Mouse (Mus musculus) midbrain, postnatal 0 days (tissue): ENCODE measurements at regions not wholly inside any gene's neighbourhood (a gene's known extent, or its start where the extent isn't known, plus 50 kb on each side); places are given as distances from the start of the nearest gene placed in this dataset.

ENCODE experiments used
- ATAC-seq: fragments of 200-750 bp; cut with Nextera tagmentation; 2 replicates; pipeline ENCODE4 v1.8.0; 2017; ENCODE audit warnings: moderate number of reproducible peaks, mild to moderate bottlenecking, moderate TSS enrichment, moderate library complexity; ENCODE audit not compliant: low FRiP score
- DNase-seq: peaks from one replicate; pipeline ENCODE4 v3.0.0-alpha.2; 2015; ENCODE audit warnings: low spot score
- H3K27ac ChIP-seq: fragments of 300-500 bp; sonication (generic); 2 replicates; pipeline ENCODE4 v1.5.1; 2014; ENCODE audit warnings: low read depth, mild to moderate bottlenecking, low read length, mixed read lengths
- H3K27me3 ChIP-seq: fragments of 300-500 bp; sonication (generic); 2 replicates; pipeline ENCODE4 v1.6.1; 2014; ENCODE audit warnings: low read length, control low read depth, mixed read lengths; ENCODE audit not compliant: insufficient read depth
- H3K36me3 ChIP-seq: fragments of 300-500 bp; sonication (generic); 2 replicates; pipeline ENCODE4 v1.6.1; 2014; ENCODE audit warnings: low read length, control low read depth, mixed read lengths; ENCODE audit not compliant: insufficient read depth
- H3K4me1 ChIP-seq: fragments of 300-500 bp; sonication (generic); 2 replicates; pipeline ENCODE4 v1.6.1; 2014; ENCODE audit warnings: mild to moderate bottlenecking, control low read depth, antibody characterized with exemption, low read length, mixed read lengths; ENCODE audit not compliant: insufficient read depth
- H3K4me2 ChIP-seq: fragments of 300-500 bp; sonication (generic); 2 replicates; pipeline ENCODE4 v1.6.1; 2014; ENCODE audit warnings: low read depth, mild to moderate bottlenecking, low read length, mixed read lengths; ENCODE audit not compliant: poor library complexity, severe bottlenecking
- H3K4me3 ChIP-seq: fragments of 300-500 bp; sonication (generic); 2 replicates; pipeline ENCODE4 v1.5.1; 2014; ENCODE audit warnings: low read depth, mild to moderate bottlenecking, low read length, moderate library complexity
- H3K9ac ChIP-seq: fragments of 300-500 bp; sonication (generic); replicated peaks from 2 replicates; pipeline ENCODE4 v1.6.1; 2014; ENCODE audit warnings: mild to moderate bottlenecking, low read length, moderate library complexity, mixed read lengths; ENCODE audit not compliant: poor library complexity, severe bottlenecking
- H3K9me3 ChIP-seq: fragments of 300-500 bp; sonication (generic); 2 replicates; pipeline ENCODE4 v1.6.1; 2016; ENCODE audit warnings: low read length, control low read depth
- CTCF ChIP-seq: IDR thresholded peaks from 2 replicates; pipeline ENCODE4 v1.5.1; 2016; ENCODE audit warnings: antibody characterized with exemption, mild to moderate bottlenecking
- WGBS: fragments of 180-500 bp; shearing (Covaris S2); extraction: QIAGEN DNeasy Blood & Tissue Kit; methylation state at CpG from one replicate; pipeline ENCODE4 v1.1.7; 2014; 5-methylcytosine and 5-hydroxymethylcytosine counted together

GRCm38 (mm10) chr2:167786951-167787350 is 97.3 kb upstream of the Tmem189 start:
- no peak for DNase-seq
- Histone ChIP-seq H3K4me2 (no peak overlapping the region), H3K4me3 (no peak overlapping the region), H3K9me3 (no peaks in the 10 kb centered on the region), H3K27me3 (no peaks in the 10 kb centered on the region), H3K27ac (no peak overlapping the region), H3K9ac (no peak overlapping the region), H3K36me3 (no peaks in the 10 kb centered on the region), H3K4me1 (no peaks in the 10 kb centered on the region)
- WGBS: 96% methylated on average over 3 of the region's 5 CpGs
- no peak for TF ChIP-seq CTCF
- no peak for ATAC-seq

GRCm38 (mm10) chr2:167784353-167784752 is 94.7 kb upstream of the Tmem189 start:
- Histone ChIP-seq H3K4me1 (no peaks in the 10 kb centered on the region), H3K9ac (no peak overlapping the region), H3K4me2 (no peak overlapping the region), H3K4me3 (no peak overlapping the region), H3K36me3 (no peaks in the 10 kb centered on the region), H3K27me3 (no peaks in the 10 kb centered on the region), H3K27ac (no peak overlapping the region), H3K9me3 (no peaks in the 10 kb centered on the region)
- ATAC-seq (no peak), DNase-seq (no peak)
- WGBS: 83% methylated on average over 13 of the region's 13 CpGs
- TF ChIP-seq CTCF: no peak

GRCm38 (mm10) chr2:167783374-167783773 is 93.8 kb upstream of the Tmem189 start:
- Histone ChIP-seq H3K4me2 (no peak overlapping the region), H3K36me3 (no peaks in the 10 kb centered on the region), H3K27ac (no peak overlapping the region), H3K9me3 (no peaks in the 10 kb centered on the region), H3K27me3 (no peaks in the 10 kb centered on the region), H3K4me1 (0 out of 2 replicates have a peak, but pooled peaks cover 2% of the 10 kb centered on the region), H3K4me3 (no peak overlapping the region), H3K9ac (no peak overlapping the region)
- no peak for TF ChIP-seq CTCF
- WGBS: 78% methylated on average over 3 of the region's 3 CpGs
- ATAC-seq (no peak), DNase-seq (no peak)

- no peak for DNase-seq
- no peaks in the 10 kb centered on the region for H3K27me3 ChIP-seq
- H3K27ac ChIP-seq: no peak overlapping the region
- no peaks in the 10 kb centered on the region for H3K9me3 ChIP-seq
- 34% methylated on average over 27 of the region's 27 CpGs for WGBS
- H3K4me1 ChIP-seq: 0 out of 2 replicates have a peak, but pooled peaks cover 2% of the 10 kb centered on the region
- H3K36me3 ChIP-seq: no peaks in the 10 kb centered on the region
- no peak overlapping the region for H3K4me2 ChIP-seq
- no peak for TF ChIP-seq CTCF
- no peak overlapping the region for H3K4me3 ChIP-seq
- H3K9ac ChIP-seq: no peak overlapping the region
- ATAC-seq: no peak
These were observed 92.8 kb upstream of the Tmem189 start for GRCm38 (mm10) chr2:167782231-167782999.

GRCm38 (mm10) chr2:167781496-167781895 is 91.9 kb upstream of the Tmem189 start:
- no peaks in the 10 kb centered on the region for H3K9me3 ChIP-seq
- 77% methylated on average over 13 of the region's 13 CpGs for WGBS

GRCm38 (mm10) chr2:167778691-167779090 is 89.1 kb upstream of the Tmem189 start:
- ATAC-seq (no peak), DNase-seq (no peak)
- H3K36me3 ChIP-seq: no peaks in the 10 kb centered on the region
- H3K4me1 ChIP-seq: 0 out of 2 replicates have a peak, but pooled peaks cover 2% of the 10 kb centered on the region
- WGBS: 68% methylated on average over 10 of the region's 10 CpGs
- H3K27ac ChIP-seq: no peak overlapping the region
- H3K27me3 ChIP-seq: no peaks in the 10 kb centered on the region
- H3K9me3 ChIP-seq: no peaks in the 10 kb centered on the region
- H3K9ac ChIP-seq: no peak overlapping the region
- no peak overlapping the region for H3K4me3 ChIP-seq
- no peak overlapping the region for H3K4me2 ChIP-seq
- TF ChIP-seq CTCF: no peak

More at GRCm38 (mm10) chr2:167781496-167781895, 91.9 kb upstream of the Tmem189 start:
- 0 out of 2 replicates have a peak, but pooled peaks cover 2% of the 10 kb centered on the region for H3K4me1 ChIP-seq
- no peak for TF ChIP-seq CTCF
- H3K27ac ChIP-seq: no peak overlapping the region
- no peak overlapping the region for H3K4me2 ChIP-seq
- no peaks in the 10 kb centered on the region for H3K36me3 ChIP-seq
- H3K27me3 ChIP-seq: no peaks in the 10 kb centered on the region
- ATAC-seq: no peak
- H3K4me3 ChIP-seq: no peak overlapping the region
- no peak for DNase-seq
- H3K9ac ChIP-seq: no peak overlapping the region
